Mouse (Mus musculus): ENCODE results near the gene Figla. TPM values are rescaled to one million over a fixed set of nuclear protein-coding genes. Genes with fewer than 3 reads are reported as not detected.
A peak's percentile ranks its signal among the peaks of the same experiment; 100 is the strongest.

Gene Figla
- polyA plus RNA-seq, 1 experiment from 2014 or later, result not detected

GRCm38 (mm10) chr6:86058475-86058874 is 42.5 kb downstream of the Figla start:
- no peaks in the 10 kb centered on the region for H3K27me3 ChIP-seq (ENCODE audit: control insufficient read depth, insufficient read depth, low read depth, low read length)
- H3K9me3 ChIP-seq (replicated peaks; ENCODE audit: control insufficient read depth, low read length, poor library complexity, severe bottlenecking), result no peaks in the 10 kb centered on the region
- H3K27ac ChIP-seq (ENCODE audit: low read length), result peak overlapping the region; percentile 91
- peaks cover 62% of the 10 kb centered on the region for H3K4me1 ChIP-seq (ENCODE audit: control insufficient read depth, insufficient read depth, low read length)
- ATAC-seq, result no peak
- H3K36me3 ChIP-seq (ENCODE audit: control insufficient read depth, insufficient read depth, low read length), result no peaks in the 10 kb centered on the region
- H3K4me2 ChIP-seq (ENCODE audit: low read length), result no peak overlapping the region; the same call in 1 of the 2 replicates
- WGBS, result 0% methylated on average over 1 of the region's 1 CpGs
- no peak overlapping the region for H3K9ac ChIP-seq (ENCODE audit: low read depth, low read length)
- H3K4me3 ChIP-seq (ENCODE audit: low read depth, low read length), result no peak overlapping the region

GRCm38 (mm10) chr6:86059151-86059853 is 43.3 kb downstream of the Figla start:
- H3K27ac ChIP-seq (ENCODE audit: low read length), result peak overlapping the region; percentile 91
- peak overlapping the region; percentile 60 for H3K9ac ChIP-seq (ENCODE audit: low read depth, low read length)
- ATAC-seq, result peak; percentile 74
- no peaks in the 10 kb centered on the region for H3K36me3 ChIP-seq (ENCODE audit: control insufficient read depth, insufficient read depth, low read length)
- WGBS, result 9% methylated on average over 7 of the region's 7 CpGs
- H3K4me1 ChIP-seq (ENCODE audit: control insufficient read depth, insufficient read depth, low read length), result peaks cover 65% of the 10 kb centered on the region
- H3K27me3 ChIP-seq (ENCODE audit: control insufficient read depth, insufficient read depth, low read depth, low read length), result no peaks in the 10 kb centered on the region
- H3K4me3 ChIP-seq (ENCODE audit: low read depth, low read length), result peak overlapping the region; percentile 17; the same call in 1 of the 2 replicates
- H3K9me3 ChIP-seq (replicated peaks; ENCODE audit: control insufficient read depth, low read length, poor library complexity, severe bottlenecking), result no peaks in the 10 kb centered on the region
- H3K4me2 ChIP-seq (ENCODE audit: low read length), result peak overlapping the region; percentile 50

- no peak overlapping the region for H3K4me3 ChIP-seq (ENCODE audit: low read depth, low read length)
- peak overlapping the region; percentile 5; the same call in 1 of the 2 replicates for H3K4me2 ChIP-seq (ENCODE audit: low read length)
- H3K27me3 ChIP-seq (ENCODE audit: control insufficient read depth, insufficient read depth, low read depth, low read length), result no peaks in the 10 kb centered on the region
- no peak overlapping the region for H3K9ac ChIP-seq (ENCODE audit: low read depth, low read length)
- ATAC-seq, result no peak
- H3K27ac ChIP-seq (ENCODE audit: low read length), result peak overlapping the region; percentile 91
- no peaks in the 10 kb centered on the region for H3K36me3 ChIP-seq (ENCODE audit: control insufficient read depth, insufficient read depth, low read length)
- WGBS, result 85% methylated on average over 3 of the region's 3 CpGs
- H3K9me3 ChIP-seq (replicated peaks; ENCODE audit: control insufficient read depth, low read length, poor library complexity, severe bottlenecking), result no peaks in the 10 kb centered on the region
- peaks cover 74% of the 10 kb centered on the region for H3K4me1 ChIP-seq (ENCODE audit: control insufficient read depth, insufficient read depth, low read length)
Observed at GRCm38 (mm10) chr6:86060170-86060569, 44.2 kb downstream of the Figla start.

DNA sequence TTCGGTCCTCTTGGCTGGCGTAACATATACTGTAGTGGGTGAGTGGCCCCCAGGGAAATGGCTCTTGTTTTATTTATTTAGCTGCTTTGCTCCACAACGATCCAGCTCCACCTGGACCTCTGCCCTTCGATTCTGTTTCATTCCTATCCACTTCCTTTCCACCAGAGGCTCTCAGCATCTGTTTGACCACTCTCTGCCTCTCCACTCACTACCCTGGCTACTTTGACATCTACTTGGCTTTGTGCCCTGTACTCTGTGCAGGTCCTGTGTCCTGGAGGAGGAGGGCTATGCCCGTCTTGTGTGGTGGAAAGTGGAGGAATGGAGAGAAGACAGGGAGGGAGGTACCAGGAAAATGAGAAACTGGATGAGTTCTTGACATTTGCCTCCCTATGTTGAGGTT is 46.3 kb downstream of the Figla start:
- Histone ChIP-seq H3K4me3 (ENCODE audit: low read depth, low read length) (no peak overlapping the region), H3K9me3 (replicated peaks; ENCODE audit: control insufficient read depth, low read length, poor library complexity, severe bottlenecking) (no peaks in the 10 kb centered on the region), H3K27me3 (ENCODE audit: control insufficient read depth, insufficient read depth, low read depth, low read length) (no peaks in the 10 kb centered on the region), H3K27ac (ENCODE audit: low read length) (peak overlapping the region; percentile 97), H3K36me3 (ENCODE audit: control insufficient read depth, insufficient read depth, low read length) (no peaks in the 10 kb centered on the region), H3K4me1 (ENCODE audit: control insufficient read depth, insufficient read depth, low read length) (peaks cover 89% of the 10 kb centered on the region), H3K9ac (ENCODE audit: low read depth, low read length) (no peak overlapping the region), H3K4me2 (ENCODE audit: low read length) (peak overlapping the region; percentile 29; the same call in 1 of the 2 replicates)
- 33% methylated on average over 5 of the region's 5 CpGs for WGBS
- no peak for ATAC-seq

- Histone ChIP-seq H3K9me3 (replicated peaks; ENCODE audit: control insufficient read depth, low read length, poor library complexity, severe bottlenecking) (no peaks in the 10 kb centered on the region), H3K4me2 (ENCODE audit: low read length) (peak overlapping the region; percentile 29; the same call in 1 of the 2 replicates), H3K27me3 (ENCODE audit: control insufficient read depth, insufficient read depth, low read depth, low read length) (no peaks in the 10 kb centered on the region), H3K4me3 (ENCODE audit: low read depth, low read length) (no peak overlapping the region), H3K4me1 (ENCODE audit: control insufficient read depth, insufficient read depth, low read length) (peaks cover 87% of the 10 kb centered on the region), H3K27ac (ENCODE audit: low read length) (peak overlapping the region; percentile 97), H3K9ac (ENCODE audit: low read depth, low read length) (no peak overlapping the region), H3K36me3 (ENCODE audit: control insufficient read depth, insufficient read depth, low read length) (no peaks in the 10 kb centered on the region)
- 45% methylated on average over 2 of the region's 2 CpGs for WGBS
- ATAC-seq, result no peak
Observed at GRCm38 (mm10) chr6:86062684-86063083, 46.7 kb downstream of the Figla start.

DNA sequence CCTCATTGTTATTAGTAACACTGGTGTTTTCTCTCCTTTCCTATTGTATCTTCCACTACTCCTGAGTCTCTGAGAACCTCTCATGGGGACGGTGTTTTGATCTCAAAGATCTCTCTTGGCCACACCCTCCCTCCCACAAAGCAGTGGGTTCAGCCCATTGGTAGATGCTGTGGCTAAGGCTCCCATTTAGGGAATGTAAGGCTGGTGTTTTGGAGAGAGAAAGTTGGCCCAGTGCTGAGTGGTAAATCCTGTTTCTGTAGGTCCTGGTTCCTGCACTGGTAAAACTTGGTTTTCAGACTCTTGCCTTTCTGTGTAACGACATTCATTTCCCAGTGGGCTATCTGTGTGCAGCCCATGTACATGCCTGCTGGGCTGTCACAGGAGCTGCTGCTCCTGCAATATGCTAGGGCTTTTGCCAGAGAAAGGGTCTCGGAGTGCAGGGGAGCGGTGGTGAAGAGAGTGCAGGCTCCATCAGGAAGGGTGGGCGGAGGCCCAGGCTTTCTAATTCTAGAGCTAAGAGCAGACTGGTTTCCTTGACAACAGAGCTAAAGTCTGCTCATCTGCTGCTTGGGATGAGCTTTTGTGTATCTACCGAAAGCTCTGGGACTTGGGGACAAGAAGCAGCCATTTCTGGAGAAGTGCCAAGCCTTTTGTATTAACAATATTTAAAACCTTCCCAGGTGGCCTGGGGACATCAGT is 48.5 kb downstream of the Figla start:
- 6% methylated on average over 6 of the region's 6 CpGs for WGBS
- peak overlapping the region; percentile 56 for H3K9ac ChIP-seq (ENCODE audit: low read depth, low read length)
- peak; percentile 77 for ATAC-seq

DNA sequence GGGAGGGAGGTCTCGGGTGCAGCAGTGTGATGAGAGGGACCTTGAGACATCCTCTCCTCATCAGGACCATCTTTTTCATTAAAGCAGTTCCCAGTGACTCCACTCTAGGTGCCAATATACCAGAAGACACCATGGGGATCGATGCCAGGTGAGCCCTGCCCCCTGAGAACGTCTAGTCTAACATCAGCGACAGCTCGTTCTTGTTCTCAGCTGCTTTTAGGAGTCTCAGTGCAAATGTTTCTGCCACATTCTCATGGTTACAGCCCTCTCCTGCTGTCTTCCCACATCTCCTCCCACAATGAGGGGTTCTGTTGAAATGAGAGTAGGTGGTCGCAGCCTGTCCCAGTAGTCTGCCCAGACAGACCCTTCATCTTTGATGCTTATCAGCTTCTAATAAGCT is 50.8 kb downstream of the Figla start:
- ATAC-seq, result no peak
- no peak overlapping the region for H3K4me2 ChIP-seq (ENCODE audit: low read length)
- H3K36me3 ChIP-seq (ENCODE audit: control insufficient read depth, insufficient read depth, low read length), result no peaks in the 10 kb centered on the region
- no peak overlapping the region for H3K4me3 ChIP-seq (ENCODE audit: low read depth, low read length)
- H3K27ac ChIP-seq (ENCODE audit: low read length), result peak overlapping the region; percentile 97
- H3K27me3 ChIP-seq (ENCODE audit: control insufficient read depth, insufficient read depth, low read depth, low read length), result no peaks in the 10 kb centered on the region
- no peak overlapping the region for H3K9ac ChIP-seq (ENCODE audit: low read depth, low read length)
- H3K4me1 ChIP-seq (ENCODE audit: control insufficient read depth, insufficient read depth, low read length), result peaks cover 70% of the 10 kb centered on the region
- H3K9me3 ChIP-seq (replicated peaks; ENCODE audit: control insufficient read depth, low read length, poor library complexity, severe bottlenecking), result no peaks in the 10 kb centered on the region
- 79% methylated on average over 6 of the region's 6 CpGs for WGBS

More for the DNA sequence above, 48.5 kb downstream of the Figla start:
- H3K4me3 ChIP-seq (ENCODE audit: low read depth, low read length), result no peak overlapping the region
- peaks cover 81% of the 10 kb centered on the region for H3K4me1 ChIP-seq (ENCODE audit: control insufficient read depth, insufficient read depth, low read length)
- no peaks in the 10 kb centered on the region for H3K9me3 ChIP-seq (replicated peaks; ENCODE audit: control insufficient read depth, low read length, poor library complexity, severe bottlenecking)
- H3K36me3 ChIP-seq (ENCODE audit: control insufficient read depth, insufficient read depth, low read length), result no peaks in the 10 kb centered on the region
- no peaks in the 10 kb centered on the region for H3K27me3 ChIP-seq (ENCODE audit: control insufficient read depth, insufficient read depth, low read depth, low read length)
- peak overlapping the region; percentile 35 for H3K4me2 ChIP-seq (ENCODE audit: low read length)
- H3K27ac ChIP-seq (ENCODE audit: low read length), result peak overlapping the region; percentile 97

DNA sequence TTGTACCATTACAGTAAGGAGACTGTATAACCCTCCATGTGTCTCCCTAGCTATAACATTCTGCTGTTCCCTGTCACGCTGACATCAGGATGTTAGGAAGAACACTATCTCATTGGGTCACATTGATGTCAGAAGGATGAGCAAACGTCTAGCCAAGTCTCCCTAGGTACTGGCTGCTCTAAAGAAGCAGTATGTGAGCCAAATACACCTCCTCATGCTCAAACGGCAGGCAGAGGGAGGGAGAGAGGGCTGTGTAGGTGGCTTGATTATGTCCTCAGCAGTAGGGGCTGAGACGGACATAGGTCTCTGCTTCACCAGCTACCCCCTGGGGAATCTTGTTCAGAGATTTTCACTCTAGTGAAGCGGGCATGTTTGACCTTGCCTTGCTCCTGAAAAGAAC is 51.2 kb downstream of the Figla start:
- Histone ChIP-seq H3K9ac (ENCODE audit: low read depth, low read length) (0 out of 2 replicates have a peak overlapping the region, but pooled peaks have one; percentile 27), H3K36me3 (ENCODE audit: control insufficient read depth, insufficient read depth, low read length) (no peaks in the 10 kb centered on the region), H3K27me3 (ENCODE audit: control insufficient read depth, insufficient read depth, low read depth, low read length) (no peaks in the 10 kb centered on the region), H3K4me1 (ENCODE audit: control insufficient read depth, insufficient read depth, low read length) (peaks cover 68% of the 10 kb centered on the region), H3K27ac (ENCODE audit: low read length) (peak overlapping the region; percentile 34), H3K4me3 (ENCODE audit: low read depth, low read length) (no peak overlapping the region), H3K4me2 (ENCODE audit: low read length) (no peak overlapping the region), H3K9me3 (replicated peaks; ENCODE audit: control insufficient read depth, low read length, poor library complexity, severe bottlenecking) (no peaks in the 10 kb centered on the region)
- no peak for ATAC-seq
- 39% methylated on average over 5 of the region's 5 CpGs for WGBS

GRCm38 (mm10) chr6:86069009-86069408 is 53.0 kb downstream of the Figla start:
- peak overlapping the region; percentile 70 for H3K27ac ChIP-seq (ENCODE audit: low read length)

More at GRCm38 (mm10) chr6:86069009-86069408, 53.0 kb downstream of the Figla start:
- Histone ChIP-seq H3K4me3 (ENCODE audit: low read depth, low read length) (no peak overlapping the region), H3K4me2 (ENCODE audit: low read length) (no peak overlapping the region), H3K9me3 (replicated peaks; ENCODE audit: control insufficient read depth, low read length, poor library complexity, severe bottlenecking) (no peaks in the 10 kb centered on the region), H3K36me3 (ENCODE audit: control insufficient read depth, insufficient read depth, low read length) (no peaks in the 10 kb centered on the region), H3K9ac (ENCODE audit: low read depth, low read length) (no peak overlapping the region), H3K4me1 (ENCODE audit: control insufficient read depth, insufficient read depth, low read length) (peaks cover 51% of the 10 kb centered on the region), H3K27me3 (ENCODE audit: control insufficient read depth, insufficient read depth, low read depth, low read length) (no peaks in the 10 kb centered on the region)
- no peak for ATAC-seq
- 63% methylated on average over 5 of the region's 5 CpGs for WGBS

Data from midbrain, embryonic 16.5 days (tissue).